Mouse (Mus musculus) natural killer cell, adult 2 months (primary cell): Measurements from ENCODE around the gene Ankrd2.

ENCODE experiments used
- DNase-seq, 2 experiments: peaks; one replicate each; pipeline ENCODE4 v3.0.0; 2022; ENCODE audit warnings: low spot score in 2 of 2

Ankrd2 gene

GRCm38 (mm10) chr19:42015001-42015400 is 20.8 kb upstream of the Ankrd2 start:
- DNase-seq, result no peak

GRCm38 (mm10) chr19:42016251-42016650 is 19.5 kb upstream of the Ankrd2 start:
- no peak for DNase-seq

GRCm38 (mm10) chr19:42016840-42017239 is 19.0 kb upstream of the Ankrd2 start:
- no peak for DNase-seq

GRCm38 (mm10) chr19:42017399-42018247 is 18.2 kb upstream of the Ankrd2 start:
- DNase-seq, result no peak

DNA sequence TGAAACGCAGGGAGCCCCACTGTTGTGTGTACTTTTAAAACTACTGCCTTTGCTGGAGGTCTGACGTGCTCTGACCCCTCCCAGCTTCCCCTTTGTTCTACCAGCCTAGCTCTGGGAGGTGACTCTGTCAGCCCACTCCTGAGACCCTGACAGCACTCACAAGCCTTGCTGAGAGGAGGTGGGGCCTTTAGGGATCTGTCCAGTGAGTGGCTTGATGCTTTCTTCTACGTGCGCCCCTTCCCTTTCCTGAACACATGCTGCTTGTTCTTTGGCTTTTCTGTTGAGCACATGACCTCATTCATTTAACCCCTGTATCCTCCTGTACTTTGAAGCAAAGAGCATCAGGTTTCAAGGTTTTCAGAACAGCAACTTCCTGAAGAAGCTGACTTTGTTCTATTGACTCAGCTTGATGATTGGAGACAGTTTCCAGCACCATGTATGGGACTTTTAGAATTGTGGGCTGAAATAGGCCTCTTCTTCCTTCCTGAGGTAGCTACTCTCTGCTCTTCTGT is 16.7 kb upstream of the Ankrd2 start:
- no peak for DNase-seq

- no peak for DNase-seq
These were observed 13.9 kb upstream of the Ankrd2 start for GRCm38 (mm10) chr19:42021681-42022541.

DNA sequence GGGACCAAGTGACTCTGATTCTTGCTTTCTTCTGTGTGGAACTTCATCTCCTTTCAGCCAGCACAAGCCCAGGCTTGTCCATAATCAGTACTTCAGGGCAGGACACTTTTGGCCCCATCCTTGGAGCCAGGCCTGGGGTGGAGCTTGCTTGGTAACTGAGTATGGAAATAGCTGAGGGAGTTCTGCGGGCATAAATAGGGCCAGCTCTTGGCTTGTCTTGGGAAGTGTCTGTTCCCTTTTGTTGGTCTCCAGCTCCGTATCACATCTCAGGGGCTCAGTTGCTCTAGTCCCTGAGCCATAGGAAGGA is 13.3 kb upstream of the Ankrd2 start:
- DNase-seq, result no peak

DNA sequence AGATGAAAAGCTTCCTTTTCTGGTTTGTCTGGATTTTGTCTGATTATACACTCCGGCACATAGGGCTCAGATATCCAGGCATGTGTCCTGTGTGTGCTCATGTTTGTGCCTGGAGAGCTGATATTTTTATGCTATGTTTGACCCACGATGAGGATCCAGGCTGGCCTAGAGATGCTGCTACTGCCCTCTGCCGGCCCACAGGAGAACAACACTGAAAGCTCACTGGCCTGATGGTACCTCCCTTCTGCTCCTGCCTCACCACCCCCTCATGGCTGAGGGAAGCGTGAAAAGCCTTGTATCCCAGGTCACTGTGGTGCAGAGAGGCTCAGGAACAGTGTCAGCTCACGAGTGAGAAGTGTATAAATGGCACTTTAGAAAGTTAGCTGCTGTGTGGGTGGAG is 9.6 kb upstream of the Ankrd2 start:
- peak; percentile 49 to 59 for DNase-seq

GRCm38 (mm10) chr19:42031112-42031511 is 4.7 kb upstream of the Ankrd2 start:
- no peak for DNase-seq

- no peak for DNase-seq
These were observed 2.2 kb upstream of the Ankrd2 start for GRCm38 (mm10) chr19:42033611-42034010.

GRCm38 (mm10) chr19:42034146-42034775 is 1.5 kb upstream of the Ankrd2 start:
- no peak for DNase-seq

DNA sequence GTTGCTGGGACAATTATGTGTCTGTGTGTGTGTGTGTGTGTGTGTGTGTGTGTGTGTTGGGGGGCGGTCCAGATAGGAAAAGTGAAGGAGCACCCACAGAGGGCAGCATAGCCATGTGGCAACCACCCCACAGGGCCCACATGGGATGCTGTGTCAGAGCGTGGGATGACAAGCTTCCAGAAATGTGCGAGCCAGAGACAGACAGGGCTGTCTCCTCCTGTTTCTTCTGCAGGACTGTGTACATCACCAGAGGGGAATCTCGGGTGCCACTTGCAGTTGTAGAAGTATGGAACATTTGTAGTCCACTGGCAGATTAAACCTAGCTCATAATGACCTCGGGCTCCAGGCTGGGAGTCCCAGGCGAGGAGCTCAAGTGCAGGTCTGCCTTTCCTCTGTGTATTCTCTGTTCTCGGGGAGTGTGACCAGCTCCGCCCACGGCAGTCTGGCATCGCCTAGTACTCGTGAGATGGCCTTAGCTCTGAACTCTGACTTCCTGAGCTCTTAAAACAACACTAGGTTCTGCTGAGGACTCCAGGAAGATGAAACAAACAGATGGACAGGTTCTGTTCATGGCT is 832 bp upstream of the Ankrd2 start:
- DNase-seq, result no peak

DNA sequence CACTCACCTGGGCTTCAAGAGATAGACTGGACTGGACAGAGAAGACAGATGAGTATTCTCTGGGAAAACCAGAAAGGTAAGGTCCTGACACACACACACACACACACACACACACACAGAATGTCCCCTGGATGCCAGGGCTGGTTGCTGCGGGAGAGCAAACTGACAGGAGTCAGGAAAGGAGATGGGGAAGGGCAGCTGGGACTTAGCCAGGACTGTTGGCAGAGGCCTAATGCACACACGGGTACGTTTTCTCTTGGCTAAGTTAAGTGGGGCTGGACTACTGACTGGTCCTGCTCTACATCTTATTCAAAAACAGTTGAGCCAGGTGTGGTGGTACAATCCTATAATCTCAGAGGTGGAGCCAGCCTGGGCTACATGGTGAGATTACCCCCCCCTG is 557 bp downstream of the Ankrd2 start:
- DNase-seq, result no peak

GRCm38 (mm10) chr19:42037167-42037702 is 1.4 kb downstream of the Ankrd2 start:
- no peak for DNase-seq

DNA sequence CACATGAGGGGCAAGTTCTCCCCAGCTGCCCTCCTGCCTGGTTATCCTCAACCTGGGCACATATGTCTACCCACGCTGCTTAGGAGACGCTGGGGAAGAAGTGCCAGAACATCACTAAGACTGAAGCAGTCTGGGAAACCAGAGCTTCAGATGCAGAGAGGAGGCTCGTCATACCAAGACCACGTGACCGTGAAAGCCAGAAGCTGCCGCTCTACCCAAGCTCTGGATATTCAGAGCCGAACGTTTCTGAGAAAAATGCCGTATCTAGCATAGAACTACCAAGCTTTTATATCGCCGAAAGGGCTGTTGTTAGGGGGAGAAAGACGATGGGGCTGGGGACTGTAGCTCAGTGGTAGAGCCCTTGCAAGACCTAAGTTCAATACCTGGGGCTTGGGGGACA is 2.5 kb downstream of the Ankrd2 start:
- DNase-seq, result no peak

- DNase-seq, result no peak
These were observed 8.2 kb downstream of the Ankrd2 start for GRCm38 (mm10) chr19:42043988-42044387.

- DNase-seq, result peak; percentile 13 to 40
These were observed 9.7 kb downstream of the Ankrd2 start, which contains the start of gene Hoga1 for GRCm38 (mm10) chr19:42045269-42046102. Gene Hoga1 (plus strand): TSS chr19:42045610.

GRCm38 (mm10) chr19:42050251-42050650 is 14.5 kb downstream of the Ankrd2 start:
- DNase-seq, result no peak

GRCm38 (mm10) chr19:42051351-42051750 is 15.6 kb downstream of the Ankrd2 start:
- DNase-seq, result no peak

DNA sequence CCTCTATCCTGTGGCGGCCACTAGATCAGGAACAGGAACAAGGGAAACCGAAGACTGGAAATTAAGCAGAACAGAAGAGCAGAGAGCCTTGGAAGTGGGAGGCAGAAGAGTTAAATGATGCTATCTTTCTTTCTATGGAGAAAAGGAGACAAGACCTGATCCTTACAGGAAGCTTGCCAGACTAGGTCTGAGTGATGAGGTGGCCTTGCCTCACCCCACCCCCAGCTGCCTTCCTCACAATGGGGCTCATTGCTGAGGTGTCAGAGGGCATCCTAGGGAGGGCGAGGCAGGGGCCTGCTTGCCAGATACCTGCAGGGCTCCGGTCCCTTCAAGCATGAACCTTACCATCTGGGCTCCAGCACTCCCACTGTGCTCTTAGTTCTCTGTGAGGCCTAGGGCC is 16.1 kb downstream of the Ankrd2 start, which contains the start of gene 4933411K16Rik:
4933411K16Rik (plus strand) TSS at position 301 of the 400 bp plus-strand sequence.
- no peak for DNase-seq

- no peak for DNase-seq
These were observed 18.5 kb downstream of the Ankrd2 start for GRCm38 (mm10) chr19:42054255-42054654.
